Mouse (Mus musculus) kidney, adult 2 months (tissue): ENCODE measurements around the gene Cep68.

Experiments used
- CTCF ChIP-seq: fragments of 200-500 bp; conservative IDR thresholded peaks from 2 replicates; pipeline ENCODE4 v1.5.1; 2011; ENCODE audit warnings: low read depth, mild to moderate bottlenecking, control low read depth, low read length, moderate library complexity, mixed read lengths; ENCODE audit not compliant: insufficient read depth, insufficient read length
- POLR2A ChIP-seq: fragments of 200-500 bp; IDR thresholded peaks from one replicate; pipeline ENCODE4 v1.6.1; 2011; ENCODE audit warnings: low read depth, low read length, control low read depth

GRCm38 (mm10) chr11:20239279-20239861, 9.9 kb downstream of the Cep68 start:
- no peak for TF ChIP-seq POLR2A
- TF ChIP-seq CTCF = no peak
